Mouse (Mus musculus): ENCODE measurements around the gene Casq2. TPM values are rescaled to one million over a fixed set of nuclear protein-coding genes. Genes with fewer than 3 reads are reported as not detected.
"Not testable (repeated sequence)": the region's sequence is repeated elsewhere in the genome, so short reads cannot be mapped to it uniquely, and the experiment has no call there.

Casq2 gene
- total RNA-seq, 1 experiment: 0.54 TPM

GRCm38 (mm10) chr3:102156737-102157136 is 70.5 kb downstream of the Casq2 start:
- no peak overlapping the region for H3K9ac ChIP-seq (ENCODE audit: insufficient read depth, low read depth, low read length, poor library complexity, severe bottlenecking)
- TF ChIP-seq HCFC1 (IDR thresholded peaks at IDR 0.05; ENCODE audit: borderline replicate concordance, insufficient read depth, low read length) (no peak), ZC3H11A (IDR thresholded peaks at IDR 0.05; ENCODE audit: borderline replicate concordance, low read depth, low read length) (no peak), MAFK (IDR thresholded peaks at IDR 0.05; ENCODE audit: insufficient read depth, low read depth, low read length) (no peak), ZNF384 (IDR thresholded peaks at IDR 0.05; ENCODE audit: low read depth, low read length) (no peak)

GRCm38 (mm10) chr3:102157652-102158051 is 71.4 kb downstream of the Casq2 start:
- Histone ChIP-seq H3K27ac (ENCODE audit: insufficient read depth, low read depth, low read length, poor library complexity, severe bottlenecking) (no peak overlapping the region), H3K4me3 (ENCODE audit: insufficient read depth in 1 of 2, low read depth in 1 of 2, low read length in 2 of 2, poor library complexity in 1 of 2, severe bottlenecking in 1 of 2) (no peak overlapping the region), H3K36me3 (ENCODE audit: control insufficient read depth, insufficient read depth, low read length, poor library complexity, severe bottlenecking) (peaks cover 44% of the 10 kb centered on the region), H3K9me3 (ENCODE audit: control insufficient read depth, insufficient read depth, low read depth, low read length) (no peaks in the 10 kb centered on the region), H3K9ac (ENCODE audit: insufficient read depth, low read depth, low read length, poor library complexity, severe bottlenecking) (no peak overlapping the region), H3K4me1 (ENCODE audit: control insufficient read depth in 2 of 2, insufficient read depth in 2 of 2, low read length in 2 of 2, poor library complexity in 1 of 2) (peaks cover 0 to 7% of the 10 kb centered on the region in 2 experiments; a peak in 2 of 4 replicates)
- TF ChIP-seq ZNF384 (IDR thresholded peaks at IDR 0.05; ENCODE audit: low read depth, low read length) (no peak), CHD2 (IDR thresholded peaks at IDR 0.05; ENCODE audit: low read depth, low read length) (no peak), HCFC1 (IDR thresholded peaks at IDR 0.05; ENCODE audit: borderline replicate concordance, insufficient read depth, low read length) (no peak), MAFK (IDR thresholded peaks at IDR 0.05; ENCODE audit: insufficient read depth, low read depth, low read length) (no peak), ZC3H11A (IDR thresholded peaks at IDR 0.05; ENCODE audit: borderline replicate concordance, low read depth, low read length) (no peak)
- in situ Hi-C loops (cut with MboI; ENCODE audit: low sequenced_read_pairs in 2 of 2, unreplicated experiment in 2 of 2): no loop called here
- no peak for DNase-seq (ENCODE audit: low read depth, low spot score)

More at GRCm38 (mm10) chr3:102156737-102157136, 70.5 kb downstream of the Casq2 start:
- no peak for DNase-seq (ENCODE audit: low read depth, low spot score)
- Histone ChIP-seq H3K36me3 (ENCODE audit: control insufficient read depth, insufficient read depth, low read length, poor library complexity, severe bottlenecking) (peaks cover 40% of the 10 kb centered on the region), H3K27ac (ENCODE audit: insufficient read depth, low read depth, low read length, poor library complexity, severe bottlenecking) (no peak overlapping the region), H3K9me3 (ENCODE audit: control insufficient read depth, insufficient read depth, low read depth, low read length) (no peaks in the 10 kb centered on the region), H3K4me1 (ENCODE audit: control insufficient read depth in 2 of 2, insufficient read depth in 2 of 2, low read length in 2 of 2, poor library complexity in 1 of 2) (peaks cover 0 to 9% of the 10 kb centered on the region in 2 experiments; a peak in 3 of 4 replicates), H3K4me3 (ENCODE audit: insufficient read depth in 1 of 2, low read depth in 1 of 2, low read length in 2 of 2, poor library complexity in 1 of 2, severe bottlenecking in 1 of 2) (no peak overlapping the region)
- in situ Hi-C loops (cut with MboI; ENCODE audit: low sequenced_read_pairs in 2 of 2, unreplicated experiment in 2 of 2): no loop called here

DNA sequence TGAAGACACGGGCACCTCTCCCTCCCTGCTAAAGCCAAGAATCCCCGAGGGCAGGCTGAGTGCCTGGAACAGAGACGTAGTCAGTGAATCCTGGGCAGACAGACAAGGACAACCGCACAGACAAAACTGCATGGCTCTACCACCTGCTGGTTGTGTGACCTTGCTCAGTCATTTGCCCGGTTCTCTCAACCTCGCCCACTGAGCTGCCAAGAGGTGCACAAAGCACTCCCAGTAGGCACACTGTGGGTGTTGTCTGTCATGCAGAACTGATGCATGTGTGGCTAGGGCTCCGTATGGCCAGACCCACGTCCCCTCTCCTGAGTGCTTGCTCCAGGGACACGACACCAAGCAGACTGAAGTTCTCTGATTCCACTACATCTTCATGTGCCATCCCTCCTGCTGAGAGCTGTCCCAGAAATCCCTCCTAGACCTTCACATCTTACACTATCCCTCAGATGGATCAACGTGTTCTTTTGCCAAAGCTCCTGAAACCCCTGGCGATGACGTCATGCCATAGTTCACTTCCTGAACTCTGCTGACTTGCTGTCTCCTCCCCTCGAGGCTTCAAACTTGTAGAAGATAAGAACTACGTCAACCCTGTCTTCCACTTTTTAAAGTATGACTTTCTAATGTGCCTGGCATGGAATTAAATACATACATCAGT is 72.7 kb downstream of the Casq2 start:
- in situ Hi-C loops (cut with MboI; ENCODE audit: low sequenced_read_pairs in 2 of 2, unreplicated experiment in 2 of 2): no loop called here
- H3K9me3 ChIP-seq (ENCODE audit: control insufficient read depth, insufficient read depth, low read depth, low read length): no peaks in the 10 kb centered on the region
- DNase-seq (ENCODE audit: low read depth, low spot score): no peak
- H3K27ac ChIP-seq (ENCODE audit: insufficient read depth, low read depth, low read length, poor library complexity, severe bottlenecking): no peak overlapping the region
- H3K4me3 ChIP-seq (ENCODE audit: insufficient read depth in 1 of 2, low read depth in 1 of 2, low read length in 2 of 2, poor library complexity in 1 of 2, severe bottlenecking in 1 of 2): no peak overlapping the region
- TF ChIP-seq CHD2 (IDR thresholded peaks at IDR 0.05; ENCODE audit: low read depth, low read length): 0 out of 2 replicates have a peak, but pooled peaks have one; percentile 15
- no peak for TF ChIP-seq ZNF384 (IDR thresholded peaks at IDR 0.05; ENCODE audit: low read depth, low read length)
- no peak overlapping the region for H3K9ac ChIP-seq (ENCODE audit: insufficient read depth, low read depth, low read length, poor library complexity, severe bottlenecking)
- peaks cover 53% of the 10 kb centered on the region for H3K36me3 ChIP-seq (ENCODE audit: control insufficient read depth, insufficient read depth, low read length, poor library complexity, severe bottlenecking)
- peaks cover 0 to 12% of the 10 kb centered on the region in 2 experiments; a peak in 2 of 4 replicates for H3K4me1 ChIP-seq (ENCODE audit: control insufficient read depth in 2 of 2, insufficient read depth in 2 of 2, low read length in 2 of 2, poor library complexity in 1 of 2)

GRCm38 (mm10) chr3:102159423-102160325 is 73.5 kb downstream of the Casq2 start:
- H3K9me3 ChIP-seq (ENCODE audit: control insufficient read depth, insufficient read depth, low read depth, low read length): no peaks in the 10 kb centered on the region
- H3K4me3 ChIP-seq (ENCODE audit: insufficient read depth in 1 of 2, low read depth in 1 of 2, low read length in 2 of 2, poor library complexity in 1 of 2, severe bottlenecking in 1 of 2): no peak overlapping the region
- H3K27ac ChIP-seq (ENCODE audit: insufficient read depth, low read depth, low read length, poor library complexity, severe bottlenecking): peak overlapping the region; percentile 41; the same call in 1 of the 2 replicates
- in situ Hi-C loops (cut with MboI; ENCODE audit: low sequenced_read_pairs in 2 of 2, unreplicated experiment in 2 of 2): no loop called here
- no peak for TF ChIP-seq ZC3H11A (IDR thresholded peaks at IDR 0.05; ENCODE audit: borderline replicate concordance, low read depth, low read length)
- TF ChIP-seq ZNF384 (IDR thresholded peaks at IDR 0.05; ENCODE audit: low read depth, low read length): no peak
- TF ChIP-seq MAFK (IDR thresholded peaks at IDR 0.05; ENCODE audit: insufficient read depth, low read depth, low read length): no peak
- no peak for TF ChIP-seq HCFC1 (IDR thresholded peaks at IDR 0.05; ENCODE audit: borderline replicate concordance, insufficient read depth, low read length)
- TF ChIP-seq CHD2 (IDR thresholded peaks at IDR 0.05; ENCODE audit: low read depth, low read length): no peak
- peaks cover 55% of the 10 kb centered on the region for H3K36me3 ChIP-seq (ENCODE audit: control insufficient read depth, insufficient read depth, low read length, poor library complexity, severe bottlenecking)
- H3K9ac ChIP-seq (ENCODE audit: insufficient read depth, low read depth, low read length, poor library complexity, severe bottlenecking): peak overlapping the region; percentile 17; the same call in 1 of the 2 replicates
- H3K4me1 ChIP-seq (ENCODE audit: control insufficient read depth in 2 of 2, insufficient read depth in 2 of 2, low read length in 2 of 2, poor library complexity in 1 of 2): peaks cover 0 to 15% of the 10 kb centered on the region in 2 experiments; a peak in 3 of 4 replicates
- no peak for DNase-seq (ENCODE audit: low read depth, low spot score)

- H3K4me3 ChIP-seq (ENCODE audit: insufficient read depth in 1 of 2, low read depth in 1 of 2, low read length in 2 of 2, poor library complexity in 1 of 2, severe bottlenecking in 1 of 2); in situ Hi-C loops (cut with MboI; ENCODE audit: low sequenced_read_pairs in 2 of 2, unreplicated experiment in 2 of 2); DNase-seq (ENCODE audit: low read depth, low spot score); H3K9ac ChIP-seq (ENCODE audit: insufficient read depth, low read depth, low read length, poor library complexity, severe bottlenecking); H3K9me3 ChIP-seq (ENCODE audit: control insufficient read depth, insufficient read depth, low read depth, low read length): not testable (repeated sequence)
- Histone ChIP-seq H3K36me3 (ENCODE audit: control insufficient read depth, insufficient read depth, low read length, poor library complexity, severe bottlenecking) (peaks cover 37% of the 10 kb centered on the region), H3K4me1 (ENCODE audit: control insufficient read depth in 2 of 2, insufficient read depth in 2 of 2, low read length in 2 of 2, poor library complexity in 1 of 2) (peaks cover 16 to 21% of the 10 kb centered on the region in 2 experiments), H3K27ac (ENCODE audit: insufficient read depth, low read depth, low read length, poor library complexity, severe bottlenecking) (peak overlapping the region; percentile 98; the same call in 1 of the 2 replicates)
These were observed 77.6 kb downstream of the Casq2 start for GRCm38 (mm10) chr3:102163861-102164260.
